Mouse (Mus musculus) ES-E14 (cell line): ENCODE data around the gene Ttc21b. TPM values are rescaled to one million over a fixed set of nuclear protein-coding genes. Genes with fewer than 3 reads are reported as not detected.
"Not testable (repeated sequence)": the region's sequence is repeated elsewhere in the genome, so short reads cannot be mapped to it uniquely, and the experiment has no call there.

Source experiments
- DNase-seq: peaks from one replicate; pipeline ENCODE4 v3.0.0-alpha.2; 2013; ENCODE audit warnings: low read depth, low spot score
- H3K27ac ChIP-seq: 2 replicates; pipeline ENCODE4 v1.5.1; 2012; ENCODE audit warnings: low read depth, mild to moderate bottlenecking, low read length, moderate library complexity, mixed read lengths; ENCODE audit not compliant: poor library complexity, insufficient read depth, severe bottlenecking
- H3K36me3 ChIP-seq: 2 replicates; pipeline ENCODE4 v1.6.1; 2012; ENCODE audit warnings: mild to moderate bottlenecking, low read length, moderate library complexity, mixed read lengths; ENCODE audit not compliant: control insufficient read depth, poor library complexity, insufficient read depth, severe bottlenecking
- H3K4me1 ChIP-seq, 2 experiments: fragments of 150-350 bp in 1 of 2; sonication (generic) in 1 of 2; 2 replicates each; pipeline ENCODE4 v1.6.1; 2012; ENCODE audit warnings: low read length in 2 of 2, mild to moderate bottlenecking in 1 of 2, mixed read lengths in 1 of 2; ENCODE audit not compliant: control insufficient read depth in 2 of 2, insufficient read depth in 2 of 2, poor library complexity in 1 of 2
- H3K4me3 ChIP-seq, 2 experiments: fragments of 150-350 bp in 1 of 2; sonication (generic) in 1 of 2; 2 replicates each; pipeline ENCODE4 v1.5.1; 2012; ENCODE audit warnings: low read length in 2 of 2, low read depth in 1 of 2, mild to moderate bottlenecking in 1 of 2, mixed read lengths in 1 of 2; ENCODE audit not compliant: insufficient read depth in 1 of 2, poor library complexity in 1 of 2, severe bottlenecking in 1 of 2
- H3K9ac ChIP-seq: 2 replicates; pipeline ENCODE4 v1.6.1; 2012; ENCODE audit warnings: low read depth, mild to moderate bottlenecking, low read length, mixed read lengths; ENCODE audit not compliant: poor library complexity, insufficient read depth, severe bottlenecking
- H3K9me3 ChIP-seq: fragments of 150-350 bp; sonication (generic); 2 replicates; pipeline ENCODE4 v1.6.1; 2012; ENCODE audit warnings: low read depth, mild to moderate bottlenecking, low read length; ENCODE audit not compliant: control insufficient read depth, insufficient read depth
- CHD2 ChIP-seq: IDR thresholded peaks from 2 replicates; pipeline ENCODE4 v1.6.1; 2014; ENCODE audit warnings: mild to moderate bottlenecking, low read depth, low read length, inconsistent platforms
- HCFC1 ChIP-seq: IDR thresholded peaks from 2 replicates; pipeline ENCODE4 v1.6.1; 2012; ENCODE audit warnings: low read length, inconsistent platforms, borderline replicate concordance; ENCODE audit not compliant: insufficient read depth
- MAFK ChIP-seq: IDR thresholded peaks from 2 replicates; pipeline ENCODE4 v1.6.1; 2014; ENCODE audit warnings: mild to moderate bottlenecking, low read depth, low read length, inconsistent platforms; ENCODE audit not compliant: insufficient read depth
- ZC3H11A ChIP-seq: IDR thresholded peaks from 2 replicates; pipeline ENCODE4 v1.6.1; 2012; ENCODE audit warnings: low read depth, mild to moderate bottlenecking, inconsistent platforms, low read length, borderline replicate concordance
- ZNF384 ChIP-seq: IDR thresholded peaks from 2 replicates; pipeline ENCODE4 v1.6.1; 2012; ENCODE audit warnings: low read depth, low read length, inconsistent platforms
- in situ Hi-C, 2 experiments: fragments of 600-800 bp; cut with MboI; formaldehyde crosslinking; loops; one replicate each; pipeline ENCODE4 v1.15.1; 2025; ENCODE audit warnings: low sequenced_read_pairs in 2 of 2, inconsistent platforms in 1 of 2; ENCODE audit not compliant: unreplicated experiment in 2 of 2
- total RNA-seq: library from RNA; depleted of rRNA; stranded (reverse); fragments of 300-350 nt; gene quantifications from 2 replicates; pipeline ENCODE4 v1.2.3, GENCODE M21; 2012

The Ttc21b gene
- total RNA-seq, 1 experiment, result 4.7 TPM

GRCm38 (mm10) chr2:66204218-66204617, 52.2 kb downstream of the Ttc21b start:
- Histone ChIP-seq H3K4me1 (no peaks in the 10 kb centered on the region), H3K4me3 (no peak overlapping the region), H3K36me3 (no peaks in the 10 kb centered on the region), H3K9me3 (no peaks in the 10 kb centered on the region), H3K9ac (no peak overlapping the region), H3K27ac (no peak overlapping the region)
- TF ChIP-seq ZC3H11A (no peak), CHD2 (no peak), ZNF384 (no peak), MAFK (no peak), HCFC1 (no peak)
- in situ Hi-C loops, result no loop called here
- DNase-seq, result no peak

- TF ChIP-seq MAFK (no peak), ZNF384 (no peak), ZC3H11A (no peak), CHD2 (no peak), HCFC1 (no peak)
- H3K27ac ChIP-seq, result no peak overlapping the region
- DNase-seq, result no peak
- H3K4me3 ChIP-seq, result no peak overlapping the region
- H3K36me3 ChIP-seq, result no peaks in the 10 kb centered on the region
- no peaks in the 10 kb centered on the region for H3K4me1 ChIP-seq
- in situ Hi-C loops, result no loop called here
- H3K9ac ChIP-seq, result no peak overlapping the region
- no peaks in the 10 kb centered on the region for H3K9me3 ChIP-seq
Observed at GRCm38 (mm10) chr2:66200195-66200594, 56.2 kb downstream of the Ttc21b start.

- H3K27ac ChIP-seq, result no peak overlapping the region
- H3K4me1 ChIP-seq, result no peaks in the 10 kb centered on the region
- no peak overlapping the region for H3K4me3 ChIP-seq
- DNase-seq, result no peak
- no peaks in the 10 kb centered on the region for H3K36me3 ChIP-seq
- in situ Hi-C loops, result no loop called here
- TF ChIP-seq MAFK, result no peak
- no peak for TF ChIP-seq HCFC1
- no peak for TF ChIP-seq CHD2
- TF ChIP-seq ZC3H11A, result no peak
- TF ChIP-seq ZNF384, result no peak
- H3K9me3 ChIP-seq, result no peaks in the 10 kb centered on the region
- H3K9ac ChIP-seq, result no peak overlapping the region
Observed at GRCm38 (mm10) chr2:66191691-66192100, 64.7 kb downstream of the Ttc21b start.

- Histone ChIP-seq H3K9me3 (no peaks in the 10 kb centered on the region), H3K9ac (no peak overlapping the region), H3K4me3 (no peak overlapping the region), H3K4me1 (no peaks in the 10 kb centered on the region), H3K36me3 (no peaks in the 10 kb centered on the region), H3K27ac (no peak overlapping the region)
- TF ChIP-seq ZNF384, result no peak
- no peak for TF ChIP-seq MAFK
- TF ChIP-seq ZC3H11A, result no peak
- TF ChIP-seq CHD2, result no peak
- no peak for TF ChIP-seq HCFC1
- no peak for DNase-seq
- in situ Hi-C loops, result no loop called here
Observed at GRCm38 (mm10) chr2:66190157-66190556, 66.3 kb downstream of the Ttc21b start.

GRCm38 (mm10) chr2:66189197-66189596, 67.2 kb downstream of the Ttc21b start:
- H3K4me1 ChIP-seq, H3K36me3 ChIP-seq, DNase-seq, H3K9ac ChIP-seq, H3K4me3 ChIP-seq, H3K9me3 ChIP-seq, H3K27ac ChIP-seq, in situ Hi-C loops: not testable (repeated sequence)
